Mouse (Mus musculus): ENCODE measurements around the gene Casp3. TPM values are rescaled to one million over a fixed set of nuclear protein-coding genes. Genes with fewer than 3 reads are reported as not detected.
"Not testable (repeated sequence)": the region's sequence is repeated elsewhere in the genome, so short reads cannot be mapped to it uniquely, and the experiment has no call there.

Gene Casp3
- polyA plus RNA-seq (2015; fragmentation: Nextera tagmentation; extraction: Ambion mirVana) = 225 and 245 TPM in 2 replicates

DNA sequence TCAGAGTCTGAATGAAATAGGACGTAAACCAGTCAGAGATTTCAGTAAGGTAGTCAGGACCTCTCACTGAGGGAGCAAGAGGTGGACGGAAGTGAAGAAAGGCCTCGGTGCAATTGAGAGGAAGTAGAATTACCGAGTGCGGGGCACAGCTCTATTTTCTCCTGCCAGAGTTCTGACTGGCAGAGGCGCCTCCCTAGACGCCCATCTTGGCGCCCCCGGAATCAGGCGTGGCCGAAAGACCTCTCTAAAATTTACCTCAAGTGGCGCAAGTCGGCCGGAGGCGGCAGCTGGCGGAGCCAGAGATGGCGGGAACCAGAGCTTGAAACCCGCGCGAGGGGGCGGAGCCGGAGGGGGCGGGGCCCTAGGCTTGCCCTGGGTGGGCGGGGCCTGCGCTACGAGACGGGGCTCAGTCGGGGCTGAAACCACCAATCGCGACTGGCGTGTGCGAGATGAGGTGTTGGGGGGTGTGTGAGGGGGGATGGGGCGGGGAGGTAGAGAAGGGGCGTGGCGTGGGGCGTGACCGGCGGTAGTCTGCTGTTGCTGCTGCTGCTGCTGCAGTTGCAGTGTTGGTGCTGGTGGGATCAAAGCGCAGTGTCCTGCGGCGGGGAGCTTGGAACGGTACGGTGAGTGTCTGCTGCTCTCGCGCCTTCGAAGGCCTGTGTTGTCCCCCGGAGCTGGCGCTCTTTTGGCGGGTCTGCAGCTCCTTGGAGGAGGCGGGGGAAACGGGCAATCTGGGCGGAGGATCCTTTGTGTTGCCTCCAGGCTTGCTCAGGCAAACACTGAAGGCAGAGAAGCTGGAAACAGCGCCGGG is at the start of gene Casp3, which contains the start of gene Primpol:
Gene Casp3, plus strand, starts transcription at position 413 of the 811 bp plus-strand sequence.
Gene Primpol, minus strand, starts transcription at position 334 of the 811 bp plus-strand sequence.
- Histone ChIP-seq H3K4me3 (peak within 1 kb of the TSS; percentile 66), H3K9ac (peak within 1 kb of the TSS; percentile 85), H3K4me2 (peak within 1 kb of the TSS; percentile 79), H3K27ac (peak within 1 kb of the TSS; percentile 96), H3K4me1 (peaks cover 16% of the 10 kb centered on the region), H3K36me3 (replicated peaks) (no peaks in the 10 kb centered on the region), H3K27me3 (replicated peaks) (no peaks in the 10 kb centered on the region), H3K9me3 (no peaks in the 10 kb centered on the region)
- ATAC-seq (replicated peaks) = peak; percentile 98
- under 1% methylated on average over 54 of the region's 54 CpGs for whole genome bisulfite sequencing

DNA sequence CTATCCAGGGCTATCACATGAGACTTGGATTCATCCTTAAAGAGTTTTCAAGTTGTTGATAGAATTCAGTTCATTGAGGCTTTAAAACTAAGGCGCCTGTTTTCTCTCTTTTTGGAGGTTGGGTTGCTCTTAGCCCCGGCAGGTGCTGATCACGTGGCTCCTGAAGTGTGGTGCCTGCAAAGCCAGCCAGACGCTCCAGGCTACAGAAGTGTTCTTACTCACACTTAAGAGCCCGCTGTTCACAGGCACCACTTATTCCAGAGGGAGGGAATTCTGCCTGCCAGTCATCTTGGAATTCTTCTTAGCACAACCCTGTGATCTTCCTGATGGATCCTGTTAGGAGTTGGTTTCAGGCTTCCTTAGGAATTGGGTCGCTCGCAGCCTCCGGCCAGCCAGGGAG is 49.1 kb upstream of the Casp3 start:
- Histone ChIP-seq H3K4me3 (no peak overlapping the region), H3K27ac (no peak overlapping the region), H3K4me1 (no peaks in the 10 kb centered on the region), H3K9me3 (no peaks in the 10 kb centered on the region), H3K9ac (no peak overlapping the region), H3K27me3 (replicated peaks) (no peaks in the 10 kb centered on the region), H3K4me2 (no peak overlapping the region), H3K36me3 (replicated peaks) (no peaks in the 10 kb centered on the region)
- ATAC-seq (replicated peaks) = no peak
- 94% methylated on average over 8 of the region's 8 CpGs for whole genome bisulfite sequencing

DNA sequence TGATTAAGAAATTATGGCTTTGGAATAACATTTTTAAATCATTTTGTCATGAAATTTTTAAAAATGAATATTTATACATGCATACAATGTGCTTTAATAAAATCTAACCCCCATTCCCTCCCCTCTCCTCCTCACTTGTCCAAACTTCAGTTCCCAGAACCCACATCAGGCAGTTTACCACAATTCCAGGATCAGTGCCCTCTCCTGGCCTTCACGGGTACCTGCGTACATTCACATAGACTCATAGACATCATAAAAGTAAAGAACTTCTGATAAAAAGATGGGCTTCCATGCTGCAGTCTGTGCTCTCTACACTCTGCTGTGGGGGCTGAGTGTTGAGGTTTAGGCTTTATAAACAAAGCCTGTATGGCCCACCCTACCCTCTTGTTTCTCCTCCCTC is 48.1 kb upstream of the Casp3 start:
- no peaks in the 10 kb centered on the region for H3K4me1 ChIP-seq
- no peak overlapping the region for H3K27ac ChIP-seq
- H3K27me3 ChIP-seq (replicated peaks) = no peaks in the 10 kb centered on the region
- ATAC-seq (replicated peaks) = no peak
- H3K4me3 ChIP-seq = no peak overlapping the region
- H3K9ac ChIP-seq = no peak overlapping the region
- H3K4me2 ChIP-seq = no peak overlapping the region
- H3K36me3 ChIP-seq (replicated peaks) = no peaks in the 10 kb centered on the region
- H3K9me3 ChIP-seq = no peaks in the 10 kb centered on the region
- 82% methylated on average over 2 of the region's 2 CpGs for WGBS

DNA sequence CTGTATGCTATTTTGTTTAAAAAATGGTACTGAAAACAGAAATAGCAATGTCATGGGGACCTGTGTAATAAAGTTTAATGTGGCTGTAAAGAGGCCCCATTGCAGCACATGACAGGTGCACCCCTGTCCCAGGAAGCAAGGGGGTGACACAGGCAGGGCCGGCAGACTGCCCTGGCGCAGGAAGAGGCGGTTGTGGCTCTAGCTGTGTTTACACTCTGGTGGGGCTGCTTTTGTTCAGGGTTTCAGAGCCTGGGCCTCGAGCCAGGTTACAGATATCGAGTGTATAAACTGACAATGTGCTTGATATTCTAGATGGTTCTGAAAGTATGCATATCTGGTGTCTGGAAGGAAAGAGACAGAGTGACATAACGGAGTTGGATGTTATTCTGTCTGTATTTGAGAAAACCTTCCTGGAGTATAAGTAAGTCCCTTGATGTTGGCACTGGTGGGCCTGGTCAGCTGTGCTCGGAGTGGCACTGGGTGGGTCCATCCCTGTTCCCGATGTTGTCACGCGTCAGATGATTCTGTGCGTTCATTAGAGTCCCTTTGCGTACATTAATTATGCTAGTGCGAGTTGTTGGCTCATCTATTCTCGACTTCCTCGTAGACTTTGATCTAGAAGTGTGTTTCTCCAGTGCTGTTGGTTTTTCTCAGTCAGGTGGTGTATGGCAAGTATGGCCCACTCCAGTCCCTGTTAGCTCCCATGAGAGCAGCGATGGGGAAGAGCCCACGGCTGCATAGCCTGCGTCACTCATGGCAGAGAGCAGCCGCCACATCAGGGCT is 47.2 kb upstream of the Casp3 start:
- Histone ChIP-seq H3K36me3 (replicated peaks) (no peaks in the 10 kb centered on the region), H3K27me3 (replicated peaks) (no peaks in the 10 kb centered on the region), H3K4me2 (no peak overlapping the region), H3K9ac (no peak overlapping the region), H3K27ac (no peak overlapping the region), H3K9me3 (no peaks in the 10 kb centered on the region), H3K4me1 (no peaks in the 10 kb centered on the region), H3K4me3 (no peak overlapping the region)
- 92% methylated on average over 19 of the region's 19 CpGs for WGBS
- ATAC-seq (replicated peaks) = no peak

DNA sequence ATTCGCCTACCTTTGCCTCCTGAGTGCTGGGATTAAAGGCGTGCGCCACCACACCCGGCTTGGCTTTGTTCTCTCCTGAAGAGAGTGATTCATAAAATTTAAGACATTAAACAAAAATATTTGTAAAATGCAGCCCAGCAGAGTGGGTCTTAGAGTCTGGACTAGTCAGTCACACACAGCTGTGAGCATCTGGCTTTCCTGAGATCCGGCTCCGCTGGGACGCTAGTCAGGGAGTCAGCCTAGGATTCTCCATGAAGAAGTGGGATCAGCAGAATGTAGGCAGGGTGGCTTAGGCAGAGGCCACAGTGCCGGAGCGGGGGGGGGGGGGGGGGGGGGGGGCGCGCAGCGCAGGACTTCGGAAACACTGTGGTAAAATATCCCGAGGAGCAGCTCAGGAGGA is 46.4 kb upstream of the Casp3 start:
- WGBS = 95% methylated on average over 8 of the region's 14 CpGs
- Histone ChIP-seq H3K4me2 (no peak overlapping the region), H3K9me3 (no peaks in the 10 kb centered on the region), H3K4me3 (no peak overlapping the region), H3K4me1 (no peaks in the 10 kb centered on the region), H3K27me3 (replicated peaks) (no peaks in the 10 kb centered on the region), H3K9ac (no peak overlapping the region), H3K36me3 (replicated peaks) (no peaks in the 10 kb centered on the region), H3K27ac (no peak overlapping the region)
- no peak for ATAC-seq (replicated peaks)

DNA sequence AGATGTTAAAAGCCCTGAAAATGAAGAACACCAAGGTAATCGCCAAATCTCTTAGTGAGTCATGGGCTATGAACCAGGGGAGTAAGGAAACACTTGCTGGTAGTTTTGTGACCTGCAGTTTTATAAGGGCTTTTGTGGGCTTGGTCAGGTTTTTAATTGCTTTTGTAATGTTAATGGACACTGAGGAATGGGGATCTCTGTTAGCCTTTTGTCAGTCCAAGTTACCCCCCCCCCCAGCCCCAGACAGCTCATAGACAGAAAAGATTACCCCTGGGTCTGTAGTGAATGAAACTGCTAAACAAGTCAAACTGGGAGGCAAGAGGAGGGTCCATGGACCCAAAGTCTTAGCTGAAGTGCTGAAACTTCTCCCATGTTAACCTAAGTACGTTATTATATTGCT is 43.6 kb upstream of the Casp3 start:
- ATAC-seq (replicated peaks) = no peak
- Histone ChIP-seq H3K36me3 (replicated peaks) (peaks cover 3% of the 10 kb centered on the region; the same call in 1 of the 2 replicates), H3K4me2 (no peak overlapping the region), H3K4me3 (no peak overlapping the region), H3K9ac (no peak overlapping the region), H3K4me1 (no peaks in the 10 kb centered on the region), H3K27ac (no peak overlapping the region), H3K27me3 (replicated peaks) (no peaks in the 10 kb centered on the region), H3K9me3 (no peaks in the 10 kb centered on the region)
- WGBS = 82% methylated on average over 2 of the region's 2 CpGs

DNA sequence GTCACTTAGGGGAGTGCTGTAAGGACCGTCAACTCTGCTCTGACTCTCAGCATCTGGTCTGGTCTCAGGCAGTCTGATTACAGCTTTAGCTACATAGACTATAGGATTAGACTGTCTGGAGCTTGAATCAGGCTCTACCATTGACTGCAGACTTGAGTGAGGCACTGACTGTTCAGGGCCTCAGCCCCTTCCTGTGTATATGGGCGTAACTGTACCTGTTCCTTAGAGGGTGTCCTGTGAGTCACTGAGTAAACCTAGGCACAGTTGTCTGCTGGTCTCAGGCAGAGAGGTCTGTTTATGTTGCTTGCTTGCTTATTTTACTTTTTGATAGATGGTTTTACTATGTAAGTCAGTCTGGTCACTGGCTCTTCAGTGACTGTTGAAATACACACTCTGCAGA is 43.1 kb upstream of the Casp3 start:
- H3K4me1 ChIP-seq = no peaks in the 10 kb centered on the region
- 89% methylated on average over 2 of the region's 2 CpGs for WGBS

DNA sequence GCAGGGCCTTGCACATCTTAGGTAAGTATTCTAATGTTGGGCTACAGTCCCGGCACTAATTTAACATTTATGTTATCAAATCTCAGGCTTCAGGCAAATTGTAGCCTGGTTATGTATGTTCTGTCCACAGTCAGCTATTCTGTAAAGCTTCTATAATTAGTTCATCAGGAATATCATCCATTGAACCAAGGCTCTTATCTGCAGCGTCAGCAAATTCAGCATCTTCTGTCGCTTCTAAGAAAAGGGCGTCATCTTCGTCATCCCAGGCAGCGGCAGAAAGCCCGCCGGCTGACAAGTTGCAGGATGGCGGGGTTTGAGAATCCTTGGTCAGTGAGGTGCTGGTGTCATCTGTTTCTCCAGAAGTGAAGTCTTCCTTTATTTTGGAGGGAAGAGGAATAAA is 38.3 kb upstream of the Casp3 start:
- Histone ChIP-seq H3K9me3 (no peaks in the 10 kb centered on the region), H3K4me3 (no peak overlapping the region), H3K9ac (no peak overlapping the region), H3K27me3 (replicated peaks) (no peaks in the 10 kb centered on the region), H3K4me2 (no peak overlapping the region), H3K27ac (no peak overlapping the region), H3K4me1 (no peaks in the 10 kb centered on the region), H3K36me3 (replicated peaks) (peaks cover 3% of the 10 kb centered on the region; the same call in 1 of the 2 replicates)
- no peak for ATAC-seq (replicated peaks)
- WGBS = 93% methylated on average over 9 of the region's 9 CpGs

More for the DNA sequence above, 43.1 kb upstream of the Casp3 start:
- ATAC-seq (replicated peaks) = no peak
- Histone ChIP-seq H3K9ac (no peak overlapping the region), H3K27ac (no peak overlapping the region), H3K36me3 (replicated peaks) (peaks cover 3% of the 10 kb centered on the region; the same call in 1 of the 2 replicates), H3K4me2 (no peak overlapping the region), H3K27me3 (replicated peaks) (no peaks in the 10 kb centered on the region), H3K9me3 (no peaks in the 10 kb centered on the region), H3K4me3 (no peak overlapping the region)

DNA sequence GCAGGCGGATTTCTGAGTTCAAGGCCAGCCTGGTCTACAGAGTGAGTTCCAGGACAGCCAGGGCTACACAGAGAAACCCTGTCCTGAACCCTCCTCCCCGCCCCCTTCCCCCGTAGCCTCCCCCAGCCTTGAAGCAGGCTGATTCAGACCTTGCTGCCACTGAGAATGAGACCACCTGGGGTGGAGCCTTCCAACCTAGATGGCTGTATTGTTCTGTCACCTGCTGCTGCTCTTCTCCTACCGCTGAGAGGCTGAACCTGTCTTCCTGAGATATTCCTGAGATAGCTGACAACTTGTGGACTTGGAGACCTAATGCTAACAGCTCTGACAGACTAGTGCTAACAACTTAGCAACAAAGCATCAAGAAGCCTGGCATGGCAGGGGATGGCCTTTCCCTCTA is 32.8 kb upstream of the Casp3 start:
- H3K9ac ChIP-seq; H3K4me3 ChIP-seq; H3K36me3 ChIP-seq (replicated peaks); H3K4me2 ChIP-seq; H3K4me1 ChIP-seq; ATAC-seq (replicated peaks); H3K9me3 ChIP-seq; H3K27ac ChIP-seq; H3K27me3 ChIP-seq (replicated peaks): not testable (repeated sequence)
- 50% methylated on average over 4 of the region's 4 CpGs for WGBS

DNA sequence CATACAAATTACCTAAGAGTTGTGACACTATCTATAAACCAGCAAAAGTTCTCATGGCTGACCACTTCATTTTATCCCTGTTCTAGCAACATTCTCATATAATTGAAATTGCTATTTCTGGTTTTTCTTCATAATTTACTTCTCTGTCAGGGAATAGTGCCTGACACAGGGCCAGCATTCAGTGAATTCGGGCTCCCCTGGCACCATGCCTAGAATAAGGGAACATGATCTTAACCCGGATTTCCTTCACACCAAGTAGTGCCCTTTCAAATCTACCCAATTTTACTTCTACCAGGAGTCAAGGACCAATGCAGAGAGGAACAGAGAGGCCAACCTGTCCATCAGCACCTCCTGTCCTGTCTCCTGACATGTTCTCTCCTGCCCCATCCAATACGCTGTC is 31.5 kb upstream of the Casp3 start:
- no peaks in the 10 kb centered on the region for H3K27me3 ChIP-seq (replicated peaks)
- H3K36me3 ChIP-seq (replicated peaks) = no peaks in the 10 kb centered on the region
- H3K27ac ChIP-seq = no peak overlapping the region
- H3K9ac ChIP-seq = no peak overlapping the region
- no peak overlapping the region for H3K4me2 ChIP-seq
- H3K9me3 ChIP-seq = no peaks in the 10 kb centered on the region
- no peaks in the 10 kb centered on the region for H3K4me1 ChIP-seq
- no peak overlapping the region for H3K4me3 ChIP-seq
- 84% methylated on average over 3 of the region's 3 CpGs for WGBS
- ATAC-seq (replicated peaks) = no peak

DNA sequence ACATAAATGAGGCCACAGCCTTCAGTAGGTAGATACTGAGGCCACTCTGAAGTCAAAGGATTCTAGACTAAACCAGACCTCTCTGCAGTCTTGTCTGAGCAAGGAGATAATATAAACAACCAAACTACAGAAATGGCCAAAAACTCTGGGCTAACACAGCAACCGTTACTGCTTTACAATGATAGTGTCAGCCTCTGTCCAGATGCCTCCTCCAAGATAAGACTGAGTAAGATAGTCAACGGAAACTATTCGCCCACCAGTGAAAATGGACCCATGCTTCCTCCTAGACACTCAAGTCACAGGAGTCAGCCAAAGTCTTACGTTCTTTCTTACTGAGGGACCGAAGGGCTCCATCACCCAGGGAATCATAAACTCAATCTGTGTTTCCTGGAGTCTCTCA is 29.2 kb upstream of the Casp3 start:
- H3K9me3 ChIP-seq = no peaks in the 10 kb centered on the region
- ATAC-seq (replicated peaks) = no peak

DNA sequence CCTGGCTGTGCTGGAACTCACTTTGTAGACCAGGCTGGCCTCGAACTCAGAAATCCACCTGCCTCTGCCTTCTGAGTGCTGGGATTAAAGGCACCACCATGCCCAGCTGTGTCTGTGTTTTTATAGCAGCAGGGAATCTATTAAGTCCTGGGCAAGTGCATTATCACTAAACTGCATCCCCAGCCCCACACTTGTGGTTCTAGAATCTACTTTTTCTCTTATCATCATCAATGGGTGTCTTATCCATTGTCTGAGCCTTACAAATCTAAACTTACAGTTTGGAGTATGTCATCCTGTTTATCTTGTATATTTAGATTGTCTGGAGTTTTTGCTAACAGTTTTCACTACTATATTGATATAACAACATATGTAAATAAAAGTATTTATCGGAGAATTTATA is 28.4 kb upstream of the Casp3 start:
- Histone ChIP-seq H3K9me3 (no peaks in the 10 kb centered on the region), H3K27ac (no peak overlapping the region), H3K36me3 (replicated peaks) (no peaks in the 10 kb centered on the region), H3K4me3 (no peak overlapping the region), H3K27me3 (replicated peaks) (no peaks in the 10 kb centered on the region), H3K9ac (no peak overlapping the region), H3K4me1 (no peaks in the 10 kb centered on the region), H3K4me2 (no peak overlapping the region)
- WGBS = 93% methylated on average over 2 of the region's 2 CpGs
- no peak for ATAC-seq (replicated peaks)

More for the DNA sequence above, 29.2 kb upstream of the Casp3 start:
- Histone ChIP-seq H3K4me2 (no peak overlapping the region), H3K27ac (no peak overlapping the region), H3K4me1 (no peaks in the 10 kb centered on the region), H3K27me3 (replicated peaks) (no peaks in the 10 kb centered on the region), H3K36me3 (replicated peaks) (no peaks in the 10 kb centered on the region), H3K4me3 (no peak overlapping the region), H3K9ac (no peak overlapping the region)
- WGBS = 94% methylated on average over 5 of the region's 5 CpGs
